Mouse (Mus musculus): ENCODE measurements around the gene Ppp1r9a. TPM values are rescaled to one million over a fixed set of nuclear protein-coding genes. Genes with fewer than 3 reads are reported as not detected.
A peak's percentile ranks its signal among the peaks of the same experiment; 100 is the strongest.

Gene Ppp1r9a
- total and polyA plus RNA-seq, 3 experiments: 4.6 to 11.8 (median 10.9) TPM

GRCm38 (mm10) chr6:5020510-5020909, 117.8 kb downstream of the Ppp1r9a start:
- Histone ChIP-seq H3K9ac (ENCODE audit: low read depth, low read length) (no peak overlapping the region), H3K27me3 (ENCODE audit: control insufficient read depth, insufficient read depth, low read length) (no peaks in the 10 kb centered on the region), H3K27ac (no peak overlapping the region), H3K4me3 (no peak overlapping the region), H3K36me3 (ENCODE audit: control insufficient read depth, insufficient read depth, low read length) (no peaks in the 10 kb centered on the region), H3K4me1 (ENCODE audit: control insufficient read depth, insufficient read depth, low read length) (no peaks in the 10 kb centered on the region), H3K79me2 (replicated peaks; ENCODE audit: control insufficient read depth, insufficient read depth, low read length) (no peaks in the 10 kb centered on the region)
- intact Hi-C loops (cut with DNase I): no loop called here
- 100% methylated on average over 1 of the region's 1 CpGs for WGBS
- TF ChIP-seq POLR2A (IDR thresholded peaks at IDR 0.05; ENCODE audit: insufficient read depth, low read depth, low read length): no peak
- TF ChIP-seq CTCF (IDR thresholded peaks at IDR 0.05): no peak
- TF ChIP-seq EP300 (IDR thresholded peaks at IDR 0.05; ENCODE audit: insufficient read depth, low read depth, low read length): no peak
- DNase-seq: no peak

- Histone ChIP-seq H3K4me3 (no peak overlapping the region), H3K36me3 (ENCODE audit: control insufficient read depth, insufficient read depth, low read length) (no peaks in the 10 kb centered on the region), H3K4me1 (ENCODE audit: control insufficient read depth, insufficient read depth, low read length) (no peaks in the 10 kb centered on the region), H3K27ac (no peak overlapping the region), H3K79me2 (replicated peaks; ENCODE audit: control insufficient read depth, insufficient read depth, low read length) (no peaks in the 10 kb centered on the region), H3K27me3 (ENCODE audit: control insufficient read depth, insufficient read depth, low read length) (no peaks in the 10 kb centered on the region), H3K9ac (ENCODE audit: low read depth, low read length) (no peak overlapping the region)
- DNase-seq: no peak
- WGBS: 70% methylated on average over 5 of the region's 5 CpGs
- TF ChIP-seq POLR2A (IDR thresholded peaks at IDR 0.05; ENCODE audit: insufficient read depth, low read depth, low read length) (no peak), CTCF (IDR thresholded peaks at IDR 0.05) (no peak), EP300 (IDR thresholded peaks at IDR 0.05; ENCODE audit: insufficient read depth, low read depth, low read length) (no peak)
- intact Hi-C loops (cut with DNase I): no loop called here
Measured at GRCm38 (mm10) chr6:5022677-5023076, 120.0 kb downstream of the Ppp1r9a start.

DNA sequence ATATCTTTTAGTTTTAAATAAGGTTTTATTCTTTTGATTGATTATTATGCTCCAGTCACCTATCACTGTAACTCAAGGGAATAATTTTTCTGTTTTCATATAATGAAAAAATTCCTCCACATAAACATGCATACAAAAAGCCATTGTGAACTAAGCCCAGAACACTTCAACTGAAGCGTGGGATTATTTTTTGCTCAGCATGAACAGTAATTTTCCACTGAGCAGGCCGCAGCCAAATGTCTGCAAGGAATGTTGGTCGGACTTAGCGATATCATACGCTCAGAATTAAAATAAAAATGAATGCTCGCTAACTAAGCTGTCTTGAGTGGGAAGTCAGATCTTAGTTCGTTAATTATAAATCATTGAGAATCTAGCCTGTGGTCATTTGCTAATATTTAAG, 122.2 kb downstream of the Ppp1r9a start:
- DNase-seq: no peak
- TF ChIP-seq CTCF (IDR thresholded peaks at IDR 0.05) (no peak), POLR2A (IDR thresholded peaks at IDR 0.05; ENCODE audit: insufficient read depth, low read depth, low read length) (no peak), EP300 (IDR thresholded peaks at IDR 0.05; ENCODE audit: insufficient read depth, low read depth, low read length) (no peak)
- H3K4me3 ChIP-seq: no peak overlapping the region
- 74% methylated on average over 7 of the region's 7 CpGs for WGBS
- H3K27ac ChIP-seq: peak overlapping the region; percentile 34; the same call in 1 of the 2 replicates
- intact Hi-C loops (cut with DNase I): no loop called here
- no peaks in the 10 kb centered on the region for H3K27me3 ChIP-seq (ENCODE audit: control insufficient read depth, insufficient read depth, low read length)
- H3K36me3 ChIP-seq (ENCODE audit: control insufficient read depth, insufficient read depth, low read length): no peaks in the 10 kb centered on the region
- no peaks in the 10 kb centered on the region for H3K4me1 ChIP-seq (ENCODE audit: control insufficient read depth, insufficient read depth, low read length)
- H3K9ac ChIP-seq (ENCODE audit: low read depth, low read length): no peak overlapping the region
- H3K79me2 ChIP-seq (replicated peaks; ENCODE audit: control insufficient read depth, insufficient read depth, low read length): no peaks in the 10 kb centered on the region

DNA sequence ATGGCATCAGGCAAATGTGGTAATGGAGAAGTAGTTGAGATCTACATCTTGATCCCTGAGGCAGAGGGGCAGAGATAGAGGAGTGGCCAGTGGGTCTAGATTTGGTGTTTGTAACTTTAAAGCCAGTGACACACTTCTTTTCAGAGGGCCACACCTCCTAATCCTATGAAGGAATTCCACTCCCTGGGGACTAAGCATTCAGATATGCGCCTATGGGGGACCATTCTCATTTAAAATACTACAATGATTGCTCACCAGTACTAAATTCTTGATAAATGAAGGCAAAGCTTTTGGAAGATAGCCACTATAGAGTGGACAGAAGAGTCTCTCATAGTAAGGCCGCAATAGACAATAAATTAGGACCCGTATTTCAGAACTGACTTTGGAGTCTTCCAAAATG, 124.1 kb downstream of the Ppp1r9a start:
- H3K27ac ChIP-seq: no peak overlapping the region
- no peaks in the 10 kb centered on the region for H3K79me2 ChIP-seq (replicated peaks; ENCODE audit: control insufficient read depth, insufficient read depth, low read length)
- no peak overlapping the region for H3K9ac ChIP-seq (ENCODE audit: low read depth, low read length)
- intact Hi-C loops (cut with DNase I): no loop called here
- DNase-seq: no peak
- 88% methylated on average over 3 of the region's 3 CpGs for WGBS
- no peaks in the 10 kb centered on the region for H3K36me3 ChIP-seq (ENCODE audit: control insufficient read depth, insufficient read depth, low read length)
- H3K27me3 ChIP-seq (ENCODE audit: control insufficient read depth, insufficient read depth, low read length): no peaks in the 10 kb centered on the region
- no peak overlapping the region for H3K4me3 ChIP-seq
- H3K4me1 ChIP-seq (ENCODE audit: control insufficient read depth, insufficient read depth, low read length): no peaks in the 10 kb centered on the region
- no peak for TF ChIP-seq EP300 (IDR thresholded peaks at IDR 0.05; ENCODE audit: insufficient read depth, low read depth, low read length)
- TF ChIP-seq CTCF (IDR thresholded peaks at IDR 0.05): no peak
- TF ChIP-seq POLR2A (IDR thresholded peaks at IDR 0.05; ENCODE audit: insufficient read depth, low read depth, low read length): no peak

DNA sequence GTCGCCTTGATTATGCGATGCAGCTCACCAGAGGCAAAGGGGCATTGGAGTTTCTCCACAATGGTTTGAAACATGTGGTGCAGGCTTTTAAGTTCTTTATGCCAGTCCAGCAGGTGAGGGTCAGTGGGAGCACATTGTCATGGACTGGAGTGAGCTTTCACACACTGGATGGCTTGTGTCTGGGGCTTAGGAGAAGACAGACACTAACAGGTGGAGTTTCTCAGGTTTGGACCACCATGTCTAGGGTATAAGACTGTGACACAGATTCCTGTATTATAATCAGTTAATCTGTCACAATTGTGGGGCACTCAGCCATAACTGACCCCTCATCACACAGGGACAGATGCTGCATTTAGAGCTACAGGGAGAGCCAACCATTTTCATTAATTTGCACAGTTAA, 124.5 kb downstream of the Ppp1r9a start:
- Histone ChIP-seq H3K79me2 (replicated peaks; ENCODE audit: control insufficient read depth, insufficient read depth, low read length) (no peaks in the 10 kb centered on the region), H3K9ac (ENCODE audit: low read depth, low read length) (no peak overlapping the region), H3K4me1 (ENCODE audit: control insufficient read depth, insufficient read depth, low read length) (no peaks in the 10 kb centered on the region), H3K27ac (no peak overlapping the region), H3K4me3 (no peak overlapping the region), H3K27me3 (ENCODE audit: control insufficient read depth, insufficient read depth, low read length) (no peaks in the 10 kb centered on the region), H3K36me3 (ENCODE audit: control insufficient read depth, insufficient read depth, low read length) (no peaks in the 10 kb centered on the region)
- intact Hi-C loops (cut with DNase I): no loop called here
- no peak for DNase-seq
- TF ChIP-seq CTCF (IDR thresholded peaks at IDR 0.05) (no peak), POLR2A (IDR thresholded peaks at IDR 0.05; ENCODE audit: insufficient read depth, low read depth, low read length) (no peak), EP300 (IDR thresholded peaks at IDR 0.05; ENCODE audit: insufficient read depth, low read depth, low read length) (no peak)
- 98% methylated on average over 2 of the region's 2 CpGs for WGBS

GRCm38 (mm10) chr6:5027801-5028200, 125.1 kb downstream of the Ppp1r9a start:
- 51% methylated on average over 5 of the region's 5 CpGs for WGBS
- Histone ChIP-seq H3K9ac (ENCODE audit: low read depth, low read length) (no peak overlapping the region), H3K36me3 (ENCODE audit: control insufficient read depth, insufficient read depth, low read length) (no peaks in the 10 kb centered on the region)

More at GRCm38 (mm10) chr6:5027801-5028200, 125.1 kb downstream of the Ppp1r9a start:
- TF ChIP-seq POLR2A (IDR thresholded peaks at IDR 0.05; ENCODE audit: insufficient read depth, low read depth, low read length) (no peak), EP300 (IDR thresholded peaks at IDR 0.05; ENCODE audit: insufficient read depth, low read depth, low read length) (no peak)
- H3K79me2 ChIP-seq (replicated peaks; ENCODE audit: control insufficient read depth, insufficient read depth, low read length): no peaks in the 10 kb centered on the region
- no peak overlapping the region for H3K4me3 ChIP-seq
- intact Hi-C loops (cut with DNase I): no loop called here
- no peak overlapping the region for H3K27ac ChIP-seq
- no peaks in the 10 kb centered on the region for H3K4me1 ChIP-seq (ENCODE audit: control insufficient read depth, insufficient read depth, low read length)
- DNase-seq: no peak
- no peaks in the 10 kb centered on the region for H3K27me3 ChIP-seq (ENCODE audit: control insufficient read depth, insufficient read depth, low read length)
